Mouse (Mus musculus) stomach, postnatal 0 days (tissue): ENCODE results near the gene Zfand6.

Source experiments
- CTCF ChIP-seq: IDR thresholded peaks from 2 replicates; pipeline ENCODE4 v1.5.1; 2016; ENCODE audit warnings: antibody characterized with exemption, low read depth, mild to moderate bottlenecking, moderate library complexity
- EP300 ChIP-seq: optimal IDR thresholded peaks from 2 replicates; pipeline ENCODE3; 2016; ENCODE audit warnings: antibody characterized with exemption

DNA sequence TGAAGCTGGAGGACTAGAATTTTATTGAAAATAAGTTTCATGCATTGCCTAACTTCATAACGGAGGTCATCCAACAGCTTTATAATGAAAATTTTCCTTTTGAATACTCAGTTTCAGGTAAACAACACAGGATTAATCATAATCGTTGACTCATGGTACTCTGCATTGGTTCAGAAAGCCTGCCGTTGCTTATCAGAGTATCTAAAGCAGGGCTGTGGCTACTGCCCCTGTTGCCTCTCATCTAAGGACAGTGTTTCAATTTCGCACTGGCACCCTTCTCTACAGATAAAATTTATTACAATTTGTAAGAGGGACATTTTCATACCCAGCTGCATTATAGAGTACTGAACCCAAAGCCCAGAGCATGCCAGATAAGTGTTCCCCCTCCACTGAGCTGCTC lies 77.3 kb downstream of the Zfand6 start:
- no peak for TF ChIP-seq EP300
- TF ChIP-seq CTCF: no peak
